Mouse (Mus musculus) limb, embryonic 12.5 days (tissue): ENCODE results near the gene Olfr1441. TPM values are rescaled to one million over a fixed set of nuclear protein-coding genes. Genes with fewer than 3 reads are reported as not detected.

ENCODE experiments used
- ATAC-seq: fragments of 200-750 bp; cut with Nextera tagmentation; 2 replicates; pipeline ENCODE4 v1.8.0; 2017; ENCODE audit warnings: low read depth, moderate TSS enrichment; ENCODE audit not compliant: insufficient number of reproducible peaks, insufficient read depth, low FRiP score, low TSS enrichment
- H3K27ac ChIP-seq: fragments of 300-500 bp; sonication (generic); 2 replicates; pipeline ENCODE4 v1.5.1; 2016; ENCODE audit warnings: mild to moderate bottlenecking, moderate library complexity
- H3K27me3 ChIP-seq: fragments of 300-500 bp; sonication (generic); 2 replicates; pipeline ENCODE4 v1.6.1; 2016; ENCODE audit warnings: mild to moderate bottlenecking, moderate library complexity
- H3K36me3 ChIP-seq: fragments of 300-500 bp; sonication (generic); 2 replicates; pipeline ENCODE4 v1.6.1; 2016; ENCODE audit warnings: mild to moderate bottlenecking, moderate library complexity
- H3K4me1 ChIP-seq: fragments of 300-500 bp; sonication (generic); replicated peaks from 2 replicates; pipeline ENCODE4 v1.6.1; 2016
- H3K4me2 ChIP-seq: fragments of 300-500 bp; sonication (generic); 2 replicates; pipeline ENCODE4 v1.6.1; 2016; ENCODE audit warnings: mild to moderate bottlenecking, moderate library complexity
- H3K4me3 ChIP-seq: fragments of 300-500 bp; sonication (generic); replicated peaks from 2 replicates; pipeline ENCODE4 v1.5.1; 2016; ENCODE audit warnings: mild to moderate bottlenecking
- H3K9ac ChIP-seq: fragments of 300-500 bp; sonication (generic); replicated peaks from 2 replicates; pipeline ENCODE4 v1.6.1; 2016; ENCODE audit warnings: mild to moderate bottlenecking, moderate library complexity
- H3K9me3 ChIP-seq: fragments of 300-500 bp; sonication (generic); 2 replicates; pipeline ENCODE4 v1.6.1; 2016; ENCODE audit warnings: mild to moderate bottlenecking, moderate library complexity
- WGBS: fragments of 180-500 bp; shearing (Covaris S2); methylation state at CpG from one replicate; pipeline ENCODE4 v1.1.7; 2016; 5-methylcytosine and 5-hydroxymethylcytosine counted together
- polyA plus RNA-seq: library from polyadenylated mRNA; unstranded; fragments of >200 nt; fragmentation: Nextera tagmentation; extraction: Ambion mirVana; gene quantifications from 2 replicates; pipeline ENCODE4 v1.2.1, GENCODE M21; 2016

Gene Olfr1441
- polyA plus RNA-seq, result not detected in 2 replicates

DNA sequence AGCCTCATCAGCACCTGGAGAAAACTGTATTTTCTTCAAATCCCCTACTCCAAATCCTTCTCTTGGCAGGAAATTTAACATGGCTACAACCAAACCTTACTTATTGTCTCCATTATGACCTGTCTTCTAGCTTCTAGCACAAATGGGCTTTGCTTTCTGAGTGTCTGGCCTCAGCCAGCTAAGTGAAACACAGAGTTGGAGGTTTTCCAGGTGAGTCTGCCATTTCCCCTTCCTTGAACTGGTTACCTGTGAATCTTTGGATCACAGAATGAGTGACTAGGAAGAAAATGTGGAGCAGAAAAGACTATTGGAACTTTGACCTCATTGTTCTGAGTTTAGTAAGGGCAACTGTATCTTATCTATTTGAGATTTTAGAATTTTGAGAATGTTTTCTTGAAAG lies at the start of gene Olfr1441:
TSS of gene Olfr1441 (plus strand) at position 73 of the 400 bp plus-strand sequence.
- H3K9ac ChIP-seq, result no peak within 1 kb of the TSS
- H3K27me3 ChIP-seq, result no peaks in the 10 kb centered on the region
- H3K4me1 ChIP-seq, result no peaks in the 10 kb centered on the region
- H3K9me3 ChIP-seq, result no peaks in the 10 kb centered on the region
- no peak within 1 kb of the TSS for H3K4me3 ChIP-seq
- no peak for ATAC-seq
- no peaks in the 10 kb centered on the region for H3K36me3 ChIP-seq
- H3K4me2 ChIP-seq, result no peak within 1 kb of the TSS
- no peak within 1 kb of the TSS for H3K27ac ChIP-seq

- ATAC-seq, result no peak
- Histone ChIP-seq H3K27ac (no peak overlapping the region), H3K9ac (no peak overlapping the region), H3K36me3 (no peaks in the 10 kb centered on the region), H3K27me3 (no peaks in the 10 kb centered on the region), H3K4me1 (no peaks in the 10 kb centered on the region), H3K4me2 (no peak overlapping the region), H3K9me3 (no peaks in the 10 kb centered on the region), H3K4me3 (no peak overlapping the region)
- 83% methylated on average over 3 of the region's 3 CpGs for WGBS
Observed at GRCm38 (mm10) chr19:12373004-12373403, 44.2 kb upstream of the Olfr1441 start.

- Histone ChIP-seq H3K27me3 (no peaks in the 10 kb centered on the region), H3K9me3 (no peaks in the 10 kb centered on the region), H3K4me3 (no peak overlapping the region), H3K4me1 (no peaks in the 10 kb centered on the region), H3K4me2 (no peak overlapping the region), H3K9ac (no peak overlapping the region), H3K36me3 (no peaks in the 10 kb centered on the region), H3K27ac (no peak overlapping the region)
- ATAC-seq, result no peak
- WGBS, result 65% methylated on average over 2 of the region's 2 CpGs
Observed at GRCm38 (mm10) chr19:12374465-12375025, 42.7 kb upstream of the Olfr1441 start.

DNA sequence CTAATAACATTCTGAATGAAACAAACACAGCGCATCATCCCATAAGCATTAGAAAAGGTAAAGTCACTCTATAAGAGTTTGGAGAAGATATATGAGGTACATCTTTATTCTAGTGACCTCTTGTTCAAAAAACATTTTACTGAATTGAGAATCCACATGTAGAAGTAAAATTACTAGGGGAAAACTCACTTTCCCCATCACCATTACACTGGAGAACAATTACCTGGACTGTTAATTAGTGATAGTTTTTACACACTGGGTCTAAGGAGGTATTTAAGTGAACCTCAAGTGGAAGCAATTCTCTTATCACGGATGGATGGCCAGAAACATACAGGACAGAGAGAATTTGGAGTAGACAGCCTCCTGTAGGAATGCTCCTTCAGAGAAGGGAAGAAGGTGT lies 30.3 kb upstream of the Olfr1441 start, which contains the start of gene Olfr1440:
TSS of gene Olfr1440 (plus strand) at position 301 of the 400 bp plus-strand sequence.
- Histone ChIP-seq H3K4me2 (no peak within 1 kb of the TSS), H3K27ac (no peak within 1 kb of the TSS), H3K9me3 (no peaks in the 10 kb centered on the region), H3K4me1 (no peaks in the 10 kb centered on the region), H3K27me3 (no peaks in the 10 kb centered on the region), H3K36me3 (no peaks in the 10 kb centered on the region), H3K9ac (no peak within 1 kb of the TSS), H3K4me3 (no peak within 1 kb of the TSS)
- WGBS, result 79% methylated on average over 2 of the region's 2 CpGs
- ATAC-seq, result no peak

DNA sequence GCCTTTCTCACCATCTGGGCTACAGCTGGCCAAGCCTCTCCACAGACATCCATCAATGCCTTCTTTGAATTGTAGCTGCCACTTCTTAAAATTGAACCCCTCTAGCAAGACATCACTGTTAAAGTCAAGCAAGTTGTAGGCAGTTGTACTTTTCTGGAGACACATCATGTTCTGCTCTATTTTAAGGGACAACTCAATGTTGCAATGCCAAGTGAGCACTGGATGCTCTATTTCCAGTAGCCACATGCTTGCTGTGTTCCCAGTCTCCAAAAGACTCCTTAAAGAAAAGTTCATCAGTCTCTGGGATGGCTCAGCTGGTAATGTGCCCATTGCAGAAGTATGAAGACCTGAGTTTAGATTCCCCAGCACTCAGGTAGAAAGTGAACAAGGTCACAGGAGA lies 3.5 kb upstream of the Olfr1441 start:
- H3K9ac ChIP-seq, result no peak overlapping the region
- no peak overlapping the region for H3K27ac ChIP-seq
- H3K36me3 ChIP-seq, result no peaks in the 10 kb centered on the region
- H3K4me1 ChIP-seq, result no peaks in the 10 kb centered on the region
- no peak for ATAC-seq
- no peak overlapping the region for H3K4me2 ChIP-seq
- H3K9me3 ChIP-seq, result no peaks in the 10 kb centered on the region
- no peak overlapping the region for H3K4me3 ChIP-seq
- no peaks in the 10 kb centered on the region for H3K27me3 ChIP-seq

- Histone ChIP-seq H3K9ac (no peak overlapping the region), H3K27ac (no peak overlapping the region), H3K36me3 (no peaks in the 10 kb centered on the region), H3K4me2 (no peak overlapping the region), H3K9me3 (no peaks in the 10 kb centered on the region), H3K4me3 (no peak overlapping the region), H3K27me3 (no peaks in the 10 kb centered on the region), H3K4me1 (no peaks in the 10 kb centered on the region)
- no peak for ATAC-seq
- WGBS, result 92% methylated on average over 3 of the region's 3 CpGs
Observed at GRCm38 (mm10) chr19:12418312-12418711, 1.1 kb downstream of the Olfr1441 start.

- H3K4me3 ChIP-seq, result no peak overlapping the region
Observed at GRCm38 (mm10) chr19:12420555-12420954, 3.3 kb downstream of the Olfr1441 start.

GRCm38 (mm10) chr19:12421680-12422079 lies 4.4 kb downstream of the Olfr1441 start:
- H3K4me2 ChIP-seq, result no peak overlapping the region
- H3K27ac ChIP-seq, result no peak overlapping the region
- H3K27me3 ChIP-seq, result no peaks in the 10 kb centered on the region
- 74% methylated on average over 1 of the region's 1 CpGs for WGBS
- no peak for ATAC-seq
- H3K4me3 ChIP-seq, result no peak overlapping the region
- no peaks in the 10 kb centered on the region for H3K9me3 ChIP-seq
- no peaks in the 10 kb centered on the region for H3K4me1 ChIP-seq
- no peak overlapping the region for H3K9ac ChIP-seq
- no peaks in the 10 kb centered on the region for H3K36me3 ChIP-seq

More at GRCm38 (mm10) chr19:12420555-12420954, 3.3 kb downstream of the Olfr1441 start:
- no peak overlapping the region for H3K27ac ChIP-seq
- no peaks in the 10 kb centered on the region for H3K9me3 ChIP-seq
- H3K4me1 ChIP-seq, result no peaks in the 10 kb centered on the region
- no peak overlapping the region for H3K9ac ChIP-seq
- no peak for ATAC-seq
- no peaks in the 10 kb centered on the region for H3K27me3 ChIP-seq
- 80% methylated on average over 6 of the region's 6 CpGs for WGBS
- H3K4me2 ChIP-seq, result no peak overlapping the region
- H3K36me3 ChIP-seq, result no peaks in the 10 kb centered on the region

DNA sequence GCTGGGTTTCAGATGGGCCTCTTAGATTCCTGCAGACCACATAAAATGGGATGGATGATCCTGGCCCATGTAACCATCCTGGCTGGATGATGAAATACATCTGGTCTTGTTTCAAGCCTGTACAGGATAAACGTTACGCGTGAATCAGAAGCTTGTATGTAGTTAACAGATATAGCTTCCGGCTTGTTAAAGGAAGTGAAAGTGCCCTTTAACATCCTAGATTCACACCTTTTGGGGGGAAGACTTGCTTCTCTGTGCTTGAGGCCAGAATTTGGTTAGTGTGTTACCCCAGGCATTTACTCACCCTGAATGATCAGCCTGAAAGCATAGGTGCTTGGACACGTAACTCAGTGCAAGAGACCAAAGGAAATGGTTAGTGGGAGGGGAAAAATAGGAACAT lies 9.9 kb downstream of the Olfr1441 start:
- Histone ChIP-seq H3K4me3 (no peak overlapping the region), H3K4me1 (no peaks in the 10 kb centered on the region), H3K4me2 (no peak overlapping the region), H3K27me3 (no peaks in the 10 kb centered on the region), H3K27ac (no peak overlapping the region), H3K9ac (no peak overlapping the region), H3K9me3 (no peaks in the 10 kb centered on the region), H3K36me3 (no peaks in the 10 kb centered on the region)
- no peak for ATAC-seq
- 86% methylated on average over 5 of the region's 5 CpGs for WGBS

DNA sequence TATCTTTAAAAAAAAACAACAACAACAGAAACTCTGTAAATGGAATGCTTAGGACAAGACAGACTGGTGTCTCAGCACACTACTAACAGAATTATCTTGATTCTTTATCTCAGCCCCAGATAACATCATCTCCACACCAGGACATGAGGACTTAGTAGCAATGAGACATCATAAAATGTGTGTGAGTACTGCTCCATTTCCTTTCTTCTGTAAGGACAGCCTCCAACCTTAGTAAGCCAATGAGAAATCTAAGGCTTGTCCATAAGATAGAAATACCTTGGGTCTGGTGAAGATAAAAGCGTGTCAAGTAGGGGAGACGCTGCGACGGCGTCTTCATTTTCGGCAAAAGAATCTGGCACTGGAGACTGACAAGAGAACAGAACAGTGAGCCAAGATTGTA lies 10.4 kb downstream of the Olfr1441 start, which contains the start of gene Pfpl:
TSS of gene Pfpl (plus strand) at position 301 of the 400 bp plus-strand sequence.
- H3K27ac ChIP-seq, result no peak within 1 kb of the TSS
- no peak for ATAC-seq
- H3K4me1 ChIP-seq, result no peaks in the 10 kb centered on the region
- H3K9ac ChIP-seq, result no peak within 1 kb of the TSS
- no peak within 1 kb of the TSS for H3K4me2 ChIP-seq
- WGBS, result 90% methylated on average over 6 of the region's 6 CpGs
- no peaks in the 10 kb centered on the region for H3K27me3 ChIP-seq
- H3K4me3 ChIP-seq, result no peak within 1 kb of the TSS
- no peaks in the 10 kb centered on the region for H3K9me3 ChIP-seq
- H3K36me3 ChIP-seq, result no peaks in the 10 kb centered on the region

- Histone ChIP-seq H3K27me3 (no peaks in the 10 kb centered on the region), H3K4me1 (no peaks in the 10 kb centered on the region), H3K9me3 (no peaks in the 10 kb centered on the region), H3K36me3 (no peaks in the 10 kb centered on the region), H3K4me3 (no peak overlapping the region), H3K9ac (no peak overlapping the region), H3K4me2 (no peak overlapping the region), H3K27ac (no peak overlapping the region)
- WGBS, result 18% methylated on average over 2 of the region's 2 CpGs
- ATAC-seq, result no peak
Observed at GRCm38 (mm10) chr19:12433033-12433432, 15.8 kb downstream of the Olfr1441 start.

DNA sequence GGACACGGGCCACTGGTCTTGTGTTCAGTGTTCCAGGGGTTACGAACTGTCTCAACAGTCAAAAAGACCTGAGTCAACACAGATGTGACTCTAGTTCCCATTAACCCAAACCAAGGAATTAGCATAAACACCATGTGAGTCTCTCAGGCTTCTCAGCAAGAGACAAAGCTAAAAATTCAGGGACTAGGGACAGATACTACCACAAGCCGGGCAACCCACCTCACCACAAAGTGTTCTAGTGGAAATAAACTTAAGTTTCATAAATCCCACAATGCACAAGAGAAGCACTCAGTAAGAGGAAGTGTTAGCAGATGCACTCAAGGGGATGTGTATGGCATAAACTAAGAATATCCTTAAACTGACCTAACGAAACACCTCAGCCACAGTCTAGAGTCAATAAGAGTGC lies 17.8 kb downstream of the Olfr1441 start:
- H3K27me3 ChIP-seq, result no peaks in the 10 kb centered on the region
- no peak overlapping the region for H3K9ac ChIP-seq
- no peak for ATAC-seq
- 86% methylated on average over 4 of the region's 4 CpGs for WGBS
- H3K27ac ChIP-seq, result no peak overlapping the region
- no peaks in the 10 kb centered on the region for H3K9me3 ChIP-seq
- no peak overlapping the region for H3K4me3 ChIP-seq
- H3K4me1 ChIP-seq, result no peaks in the 10 kb centered on the region
- no peak overlapping the region for H3K4me2 ChIP-seq
- H3K36me3 ChIP-seq, result no peaks in the 10 kb centered on the region
